20 mouse cellular contexts compared by ENCODE assay signal in the genomic region with DNA sequence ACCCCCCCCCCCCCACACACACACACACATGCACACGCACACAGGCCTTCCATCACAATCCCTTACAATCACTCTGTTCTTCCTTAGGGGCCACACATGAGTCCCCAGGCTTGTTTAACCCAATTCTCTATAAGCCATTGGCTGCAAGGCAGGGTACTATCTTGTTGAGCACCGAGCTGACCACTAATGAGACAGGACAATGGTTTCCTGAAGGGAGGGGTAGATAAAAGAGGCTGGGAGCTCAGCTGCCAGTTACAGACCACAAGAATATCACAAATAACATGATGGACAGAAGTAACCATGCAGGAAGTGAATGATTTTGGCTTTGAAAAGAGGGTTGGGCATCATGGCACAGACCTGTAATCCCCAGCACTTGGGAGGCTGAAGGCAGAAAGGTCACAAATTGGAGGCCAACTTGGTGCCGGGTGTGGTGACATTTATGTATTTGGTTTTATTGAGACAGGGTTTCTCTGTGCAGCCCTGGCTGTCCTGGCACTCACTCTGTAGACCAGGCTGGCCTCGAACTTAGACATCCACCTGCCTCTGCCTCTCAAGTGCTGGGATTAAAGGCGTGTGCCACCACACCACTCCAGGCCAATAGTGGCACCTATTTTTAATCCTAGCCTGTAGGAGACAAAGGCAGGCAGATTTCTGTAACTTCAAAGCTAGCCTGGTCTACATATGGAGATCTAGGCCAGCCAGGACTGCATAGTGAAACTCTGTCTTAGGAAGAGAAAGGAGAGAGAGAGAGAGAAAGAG. TPM values are rescaled to one million over a fixed set of nuclear protein-coding genes. Genes with fewer than 3 reads are reported as not detected.
A peak's percentile ranks its signal among the peaks of the same experiment; 100 is the strongest.
DNase-seq lines count a peak whose midpoint lies in the region; ATAC-seq and TF ChIP-seq lines count a peak whose summit lies in the region.
"Had no signal": no experiment of that assay in that cellular context is flagged by ENCODE, and none has a peak within 500 bp of the region (broad histone marks: within the 10 kb centered on the region; RNA-seq: fewer than 3 reads in every experiment).

No protein-coding gene starts in this region.

- H3K27me3 ChIP-seq in intestine, embryonic 14.5 days (replicated peaks; ENCODE audit: control insufficient read depth, insufficient read depth, low read length), result no peaks in the 10 kb centered on the region
- H3K27me3 ChIP-seq in intestine, postnatal 0 days (replicated peaks; ENCODE audit: control insufficient read depth, insufficient read depth, low read length), result peaks cover 5% of the 10 kb centered on the region; the same call in 1 of the 2 replicates
- H3K27me3 ChIP-seq in megakaryocyte, embryonic 14.5 days (replicated peaks), result no peaks in the 10 kb centered on the region
- no peaks in the 10 kb centered on the region for H3K27me3 ChIP-seq in embryonic facial prominence, embryonic 14.5 days (replicated peaks; ENCODE audit: control insufficient read depth, insufficient read depth, low read length)
- no peaks in the 10 kb centered on the region for H3K27me3 ChIP-seq in limb, embryonic 15.5 days
- H3K27me3 ChIP-seq: heart, embryonic 13.5 days; liver, embryonic 15.5 days had no signal

- H3K9me3 ChIP-seq in intestine, embryonic 14.5 days (ENCODE audit: control insufficient read depth, low read length), result no peaks in the 10 kb centered on the region
- no peaks in the 10 kb centered on the region for H3K9me3 ChIP-seq in intestine, postnatal 0 days (ENCODE audit: control insufficient read depth)
- H3K9me3 ChIP-seq in megakaryocyte, embryonic 14.5 days, result no peaks in the 10 kb centered on the region
- H3K9me3 ChIP-seq in embryonic facial prominence, embryonic 14.5 days (ENCODE audit: control insufficient read depth, low read length), result no peaks in the 10 kb centered on the region
- no peaks in the 10 kb centered on the region for H3K9me3 ChIP-seq in limb, embryonic 15.5 days
- H3K9me3 ChIP-seq: heart, embryonic 13.5 days; liver, embryonic 15.5 days had no signal

- DNase-seq in intestine, embryonic 14.5 days (ENCODE audit: low spot score), result no peak
- DNase-seq in embryonic facial prominence, embryonic 14.5 days (ENCODE audit: low spot score), result no peak
- DNase-seq in cerebellum, adult 9-11 months, result no peak
- DNase-seq: adrenal gland, adult 8-10 months; lung, postnatal 14 days had no signal

- H3K36me3 ChIP-seq in intestine, embryonic 14.5 days (ENCODE audit: control insufficient read depth, insufficient read depth, low read length), result no peaks in the 10 kb centered on the region
- no peaks in the 10 kb centered on the region for H3K36me3 ChIP-seq in intestine, postnatal 0 days (ENCODE audit: control insufficient read depth, insufficient read depth)
- no peaks in the 10 kb centered on the region for H3K36me3 ChIP-seq in megakaryocyte, embryonic 14.5 days (replicated peaks; ENCODE audit: low read length)
- no peaks in the 10 kb centered on the region for H3K36me3 ChIP-seq in embryonic facial prominence, embryonic 14.5 days (ENCODE audit: control insufficient read depth, insufficient read depth, low read length)
- no peaks in the 10 kb centered on the region for H3K36me3 ChIP-seq in limb, embryonic 15.5 days
- H3K36me3 ChIP-seq: heart, embryonic 13.5 days; liver, embryonic 15.5 days had no signal

- TF ChIP-seq CTCF in intestine, postnatal 0 days (IDR thresholded peaks at IDR 0.05; ENCODE audit: low read depth), result no peak

- no peak overlapping the region for H3K9ac ChIP-seq in intestine, embryonic 14.5 days (ENCODE audit: low read length)
- H3K9ac ChIP-seq in intestine, postnatal 0 days (ENCODE audit: low read depth, low read length), result no peak overlapping the region
- H3K9ac ChIP-seq in embryonic facial prominence, embryonic 14.5 days (ENCODE audit: low read depth, low read length), result no peak overlapping the region
- H3K9ac ChIP-seq in limb, embryonic 15.5 days, result no peak overlapping the region
- H3K9ac ChIP-seq: liver, embryonic 15.5 days had no signal

- peaks cover 44% of the 10 kb centered on the region for H3K4me1 ChIP-seq in intestine, embryonic 14.5 days (replicated peaks; ENCODE audit: control insufficient read depth, insufficient read depth, low read length)
- H3K4me1 ChIP-seq in intestine, postnatal 0 days (replicated peaks; ENCODE audit: control insufficient read depth, insufficient read depth, low read length), result 0 out of 2 replicates have a peak, but pooled peaks cover 5% of the 10 kb centered on the region
- peaks cover 86% of the 10 kb centered on the region for H3K4me1 ChIP-seq in megakaryocyte, embryonic 14.5 days
- peaks cover 50% of the 10 kb centered on the region for H3K4me1 ChIP-seq in embryonic facial prominence, embryonic 14.5 days (ENCODE audit: control insufficient read depth, insufficient read depth, low read length)
- peaks cover 48% of the 10 kb centered on the region for H3K4me1 ChIP-seq in limb, embryonic 15.5 days

- no peak for ATAC-seq in intestine, embryonic 14.5 days (replicated peaks; ENCODE audit: low FRiP score, low TSS enrichment, low read depth)
- no peak for ATAC-seq in intestine, postnatal 0 days
- ATAC-seq in megakaryocyte, adult 5-6 weeks (ENCODE audit: poor library complexity, severe bottlenecking), result no peak
- ATAC-seq in embryonic facial prominence, embryonic 14.5 days (ENCODE audit: low read depth), result no peak
- no peak for ATAC-seq in limb, embryonic 15.5 days (ENCODE audit: insufficient number of reproducible peaks, low FRiP score, low TSS enrichment, low read depth)

- H3K4me3 ChIP-seq in intestine, embryonic 14.5 days (ENCODE audit: low read depth, low read length), result no peak overlapping the region
- H3K4me3 ChIP-seq in intestine, postnatal 0 days (ENCODE audit: low read depth, low read length), result no peak overlapping the region
- peak overlapping the region; percentile 86 for H3K4me3 ChIP-seq in megakaryocyte, embryonic 14.5 days (replicated peaks)
- no peak overlapping the region for H3K4me3 ChIP-seq in embryonic facial prominence, embryonic 14.5 days (ENCODE audit: low read depth, low read length)
- no peak overlapping the region for H3K4me3 ChIP-seq in limb, embryonic 15.5 days
- H3K4me3 ChIP-seq: erythroblast, embryonic 14.5 days; heart, embryonic 13.5 days; left cerebral cortex, adult 2 months; liver, embryonic 15.5 days had no signal

- 73% methylated on average over 5 of the region's 5 CpGs for WGBS in intestine, embryonic 14.5 days
- 76% methylated on average over 5 of the region's 5 CpGs for WGBS in intestine, postnatal 0 days
- 75% methylated on average over 5 of the region's 5 CpGs for WGBS in embryonic facial prominence, embryonic 14.5 days
- 76% methylated on average over 5 of the region's 5 CpGs for WGBS in limb, embryonic 15.5 days

- H3K27ac ChIP-seq in intestine, embryonic 14.5 days (ENCODE audit: low read depth), result peak overlapping the region; percentile 67; the same call in 1 of the 2 replicates
- no peak overlapping the region for H3K27ac ChIP-seq in intestine, postnatal 0 days (ENCODE audit: low read depth, low read length)
- peak overlapping the region; percentile 36; the same call in 1 of the 2 replicates for H3K27ac ChIP-seq in embryonic facial prominence, embryonic 14.5 days (replicated peaks; ENCODE audit: low read depth, low read length)
- peak overlapping the region; percentile 80; the same call in 1 of the 2 replicates for H3K27ac ChIP-seq in limb, embryonic 15.5 days
- H3K27ac ChIP-seq: left cerebral cortex, adult 2 months; liver, embryonic 15.5 days had no signal

- no peak overlapping the region for H3K4me2 ChIP-seq in intestine, embryonic 14.5 days (ENCODE audit: low read length)
- no peak overlapping the region for H3K4me2 ChIP-seq in intestine, postnatal 0 days (replicated peaks; ENCODE audit: low read depth)
- no peak overlapping the region for H3K4me2 ChIP-seq in embryonic facial prominence, embryonic 14.5 days (ENCODE audit: low read depth, low read length)
- no peak overlapping the region for H3K4me2 ChIP-seq in limb, embryonic 15.5 days
- H3K4me2 ChIP-seq: heart, embryonic 13.5 days; liver, embryonic 15.5 days; midbrain, embryonic 11.5 days had no signal

RNA-seq across cellular contexts. Expression of gene B4galt1, which starts 21.2 kb away (rescaled TPM):
- polyA plus RNA-seq in intestine, embryonic 14.5 days (2014; fragmentation: Nextera tagmentation; extraction: Ambion mirVana), result 36.7 and 37.9 TPM in 2 replicates
- polyA plus RNA-seq in intestine, postnatal 0 days (2015; fragmentation: Nextera tagmentation; extraction: Ambion mirVana), result 15.3 and 15.5 TPM in 2 replicates
- 43.8 and 101 TPM in 2 replicates for polyA plus RNA-seq in megakaryocyte, embryonic 14.5 days (2012; ENCODE audit: insufficient read depth, low replicate concordance)
- 75.4 and 79.4 TPM in 2 replicates for total RNA-seq in megakaryocyte, adult 5-6 weeks (2015)
- total RNA-seq in megakaryocyte, adult 5-6 weeks (2017), result 46.4 and 57.4 TPM in 2 replicates
- polyA plus RNA-seq in embryonic facial prominence, embryonic 14.5 days (2014; fragmentation: Nextera tagmentation; extraction: Ambion mirVana), result 66.8 and 68.3 TPM in 2 replicates
- 50.3 and 58.1 TPM in 2 replicates for polyA plus RNA-seq in limb, embryonic 15.5 days (2015; fragmentation: Nextera tagmentation; extraction: Ambion mirVana)

RNA-seq across cellular contexts. Expression of gene Spink4, which starts 44.9 kb away (rescaled TPM):
- 33.9 and 76.7 TPM in 2 replicates for polyA plus RNA-seq in intestine, embryonic 14.5 days (2014; fragmentation: Nextera tagmentation; extraction: Ambion mirVana)
- 419 and 610 TPM in 2 replicates for polyA plus RNA-seq in intestine, postnatal 0 days (2015; fragmentation: Nextera tagmentation; extraction: Ambion mirVana)
- polyA plus RNA-seq in megakaryocyte, embryonic 14.5 days (2012; ENCODE audit: insufficient read depth, low replicate concordance), result not detected in 2 replicates
- not detected in 2 replicates for total RNA-seq in megakaryocyte, adult 5-6 weeks (2015)
- total RNA-seq in megakaryocyte, adult 5-6 weeks (2017), result not detected in 2 replicates
- polyA plus RNA-seq in embryonic facial prominence, embryonic 14.5 days (2014; fragmentation: Nextera tagmentation; extraction: Ambion mirVana), result 0.84 TPM in 1 of 2 replicates, not detected in the other
- not detected in 2 replicates for polyA plus RNA-seq in limb, embryonic 15.5 days (2015; fragmentation: Nextera tagmentation; extraction: Ambion mirVana)
- total RNA-seq: gastrocnemius, postnatal 25 days; hematopoietic stem cell, adult 5-6 weeks; layer of hippocampus, adult 18-20 months; left cerebral cortex, adult 2 months; neutrophil, adult 5-6 weeks had no signal
- polyA plus RNA-seq: erythroblast, embryonic 14.5 days; forebrain, embryonic 16.5 days; inflammation-experienced regulatory T-cells, adult 6 months; midbrain, embryonic 11.5 days had no signal

Comparison
In these comparisons a context has a peak if more than half of its experiments do, and no peak if none do; other contexts are left out.
1. RNA of gene Spink4, which starts 44.9 kb away (polyA plus RNA-seq): 419 to 610 TPM in intestine, postnatal 0 days and 33.9 to 76.7 TPM in intestine, embryonic 14.5 days; not detected in megakaryocyte, embryonic 14.5 days, 0.84 TPM in embryonic facial prominence, embryonic 14.5 days and not detected in limb, embryonic 15.5 days; every median in the first group is over 10 times any median in the second.